Mouse (Mus musculus) lung, postnatal 0 days (tissue): ENCODE data around the gene Myh10.

Experiments
- CTCF ChIP-seq: IDR thresholded peaks from 2 replicates; pipeline ENCODE4 v1.5.1; 2016; ENCODE audit warnings: antibody characterized with exemption, mild to moderate bottlenecking
- EP300 ChIP-seq: IDR thresholded peaks from 2 replicates; pipeline ENCODE4 v1.6.1; 2016; ENCODE audit warnings: antibody characterized with exemption, mild to moderate bottlenecking, control low read depth

DNA sequence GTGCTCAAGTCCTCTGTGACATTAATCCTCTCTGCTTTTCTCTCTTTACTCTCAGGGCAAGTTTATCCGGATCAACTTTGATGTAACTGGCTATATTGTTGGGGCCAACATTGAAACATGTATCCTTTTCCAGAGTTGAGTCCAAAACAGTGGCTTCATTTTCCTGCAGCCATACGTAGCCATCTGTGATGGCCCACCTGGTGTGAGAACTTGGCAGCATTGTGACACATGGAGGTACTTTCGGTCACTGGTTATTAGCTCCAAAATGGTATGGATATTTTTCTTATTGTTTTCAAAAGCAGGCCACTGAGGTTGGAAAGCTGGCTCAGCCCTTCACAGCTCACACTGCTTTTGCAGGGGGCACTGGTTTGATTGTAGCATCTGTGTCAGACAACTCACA is 68.3 kb downstream of the Myh10 start:
- no peak for TF ChIP-seq EP300
- no peak for TF ChIP-seq CTCF
